Mouse (Mus musculus): ENCODE data around the gene Rasgef1b. TPM values are rescaled to one million over a fixed set of nuclear protein-coding genes. Genes with fewer than 3 reads are reported as not detected.

Gene Rasgef1b
- polyA plus RNA-seq, 1 experiment from 2014 or later: 30.5 TPM

GRCm38 (mm10) chr5:99701811-99702210 is 27.1 kb downstream of the Rasgef1b start:
- Histone ChIP-seq H3K4me2 (replicated peaks) (no peak overlapping the region), H3K27ac (no peak overlapping the region), H3K9ac (no peak overlapping the region), H3K4me3 (no peak overlapping the region), H3K9me3 (replicated peaks) (no peaks in the 10 kb centered on the region), H3K4me1 (no peaks in the 10 kb centered on the region), H3K36me3 (no peaks in the 10 kb centered on the region), H3K27me3 (no peaks in the 10 kb centered on the region)
- no peak for ATAC-seq (ENCODE audit: low FRiP score)
- 88% methylated on average over 5 of the region's 5 CpGs for WGBS

GRCm38 (mm10) chr5:99694712-99695360 is 34.0 kb downstream of the Rasgef1b start:
- Histone ChIP-seq H3K27me3 (no peaks in the 10 kb centered on the region), H3K9me3 (replicated peaks) (no peaks in the 10 kb centered on the region), H3K4me3 (no peak overlapping the region), H3K9ac (no peak overlapping the region), H3K4me1 (peaks cover 8% of the 10 kb centered on the region), H3K36me3 (no peaks in the 10 kb centered on the region), H3K4me2 (replicated peaks) (no peak overlapping the region), H3K27ac (peak overlapping the region; percentile 57; the same call in 1 of the 2 replicates)
- WGBS: 70% methylated on average over 13 of the region's 13 CpGs
- ATAC-seq (ENCODE audit: low FRiP score): peak; percentile 55

- Histone ChIP-seq H3K27me3 (no peaks in the 10 kb centered on the region), H3K4me1 (peaks cover 8% of the 10 kb centered on the region), H3K4me2 (replicated peaks) (no peak overlapping the region), H3K9me3 (replicated peaks) (no peaks in the 10 kb centered on the region), H3K27ac (no peak overlapping the region), H3K9ac (no peak overlapping the region), H3K36me3 (no peaks in the 10 kb centered on the region), H3K4me3 (no peak overlapping the region)
- no peak for ATAC-seq (ENCODE audit: low FRiP score)
- WGBS: 71% methylated on average over 7 of the region's 7 CpGs
Measured at GRCm38 (mm10) chr5:99689909-99690308, 39.0 kb downstream of the Rasgef1b start.

GRCm38 (mm10) chr5:99687894-99688293 is 41.0 kb downstream of the Rasgef1b start:
- WGBS: 30% methylated on average over 6 of the region's 6 CpGs
- no peaks in the 10 kb centered on the region for H3K27me3 ChIP-seq
- H3K4me3 ChIP-seq: no peak overlapping the region
- H3K4me2 ChIP-seq (replicated peaks): no peak overlapping the region
- H3K4me1 ChIP-seq: peaks cover 4% of the 10 kb centered on the region
- H3K36me3 ChIP-seq: no peaks in the 10 kb centered on the region
- H3K9ac ChIP-seq: no peak overlapping the region
- no peak overlapping the region for H3K27ac ChIP-seq
- no peak for ATAC-seq (ENCODE audit: low FRiP score)
- H3K9me3 ChIP-seq (replicated peaks): no peaks in the 10 kb centered on the region

- H3K27me3 ChIP-seq: no peaks in the 10 kb centered on the region
- no peak for ATAC-seq (ENCODE audit: low FRiP score)
- H3K4me2 ChIP-seq (replicated peaks): no peak overlapping the region
- WGBS: 53% methylated on average over 2 of the region's 2 CpGs
- H3K27ac ChIP-seq: no peak overlapping the region
- no peak overlapping the region for H3K9ac ChIP-seq
- H3K4me3 ChIP-seq: no peak overlapping the region
- H3K36me3 ChIP-seq: no peaks in the 10 kb centered on the region
- no peaks in the 10 kb centered on the region for H3K9me3 ChIP-seq (replicated peaks)
- H3K4me1 ChIP-seq: peaks cover 4% of the 10 kb centered on the region
Measured at GRCm38 (mm10) chr5:99684023-99684422, 44.8 kb downstream of the Rasgef1b start.

GRCm38 (mm10) chr5:99669971-99670571 is 58.8 kb downstream of the Rasgef1b start:
- H3K4me1 ChIP-seq: peaks cover 4% of the 10 kb centered on the region; the same call in 1 of the 2 replicates
- H3K9ac ChIP-seq: no peak overlapping the region
- 68% methylated on average over 9 of the region's 9 CpGs for WGBS
- no peaks in the 10 kb centered on the region for H3K27me3 ChIP-seq
- no peaks in the 10 kb centered on the region for H3K9me3 ChIP-seq (replicated peaks)
- H3K27ac ChIP-seq: 0 out of 2 replicates have a peak overlapping the region, but pooled peaks have one; percentile 35
- H3K36me3 ChIP-seq: no peaks in the 10 kb centered on the region
- no peak overlapping the region for H3K4me3 ChIP-seq
- no peak overlapping the region for H3K4me2 ChIP-seq (replicated peaks)
- peak; percentile 46; the same call in 1 of the 2 replicates for ATAC-seq (ENCODE audit: low FRiP score)

- ATAC-seq (ENCODE audit: low FRiP score): no peak
- no peak overlapping the region for H3K4me3 ChIP-seq
- no peaks in the 10 kb centered on the region for H3K36me3 ChIP-seq
- no peaks in the 10 kb centered on the region; the same call in 1 of the 2 replicates for H3K27me3 ChIP-seq
- WGBS: 68% methylated on average over 5 of the region's 5 CpGs
- H3K27ac ChIP-seq: no peak overlapping the region
- H3K9me3 ChIP-seq (replicated peaks): 0 out of 2 replicates have a peak, but pooled peaks cover 3% of the 10 kb centered on the region
- no peak overlapping the region for H3K4me2 ChIP-seq (replicated peaks)
- peaks cover 4% of the 10 kb centered on the region for H3K4me1 ChIP-seq
- no peak overlapping the region for H3K9ac ChIP-seq
Measured at GRCm38 (mm10) chr5:99656024-99656423, 72.8 kb downstream of the Rasgef1b start.

- H3K27me3 ChIP-seq: no peaks in the 10 kb centered on the region; the same call in 1 of the 2 replicates
- no peak overlapping the region for H3K9ac ChIP-seq
- H3K4me1 ChIP-seq: peaks cover 4% of the 10 kb centered on the region
- no peaks in the 10 kb centered on the region for H3K36me3 ChIP-seq
- WGBS: 79% methylated on average over 10 of the region's 10 CpGs
- H3K9me3 ChIP-seq (replicated peaks): 0 out of 2 replicates have a peak, but pooled peaks cover 3% of the 10 kb centered on the region
- H3K4me3 ChIP-seq: no peak overlapping the region
- ATAC-seq (ENCODE audit: low FRiP score): no peak
- no peak overlapping the region for H3K4me2 ChIP-seq (replicated peaks)
- no peak overlapping the region for H3K27ac ChIP-seq
Measured at GRCm38 (mm10) chr5:99652931-99653330, 75.9 kb downstream of the Rasgef1b start.

GRCm38 (mm10) chr5:99641407-99641806 is 87.5 kb downstream of the Rasgef1b start:
- Histone ChIP-seq H3K4me2 (replicated peaks) (no peak overlapping the region), H3K4me3 (no peak overlapping the region), H3K9me3 (replicated peaks) (no peaks in the 10 kb centered on the region), H3K27ac (no peak overlapping the region), H3K27me3 (no peaks in the 10 kb centered on the region; the same call in 1 of the 2 replicates), H3K4me1 (no peaks in the 10 kb centered on the region), H3K9ac (no peak overlapping the region), H3K36me3 (no peaks in the 10 kb centered on the region)
- 93% methylated on average over 6 of the region's 6 CpGs for WGBS
- ATAC-seq (ENCODE audit: low FRiP score): no peak

- no peak overlapping the region for H3K9ac ChIP-seq
- no peaks in the 10 kb centered on the region for H3K4me1 ChIP-seq
- H3K4me3 ChIP-seq: no peak overlapping the region
- 41% methylated on average over 7 of the region's 7 CpGs for WGBS
- H3K27ac ChIP-seq: no peak overlapping the region
- H3K27me3 ChIP-seq: no peaks in the 10 kb centered on the region; the same call in 1 of the 2 replicates
- H3K36me3 ChIP-seq: no peaks in the 10 kb centered on the region
- H3K4me2 ChIP-seq (replicated peaks): no peak overlapping the region
- ATAC-seq (ENCODE audit: low FRiP score): no peak
- no peaks in the 10 kb centered on the region for H3K9me3 ChIP-seq (replicated peaks)
Measured at GRCm38 (mm10) chr5:99636575-99636974, 92.3 kb downstream of the Rasgef1b start.

- H3K36me3 ChIP-seq: no peaks in the 10 kb centered on the region
- H3K4me2 ChIP-seq (replicated peaks): no peak overlapping the region
- no peak overlapping the region for H3K27ac ChIP-seq
- H3K9ac ChIP-seq: no peak overlapping the region
- no peaks in the 10 kb centered on the region for H3K4me1 ChIP-seq
- 86% methylated on average over 8 of the region's 8 CpGs for WGBS
- H3K27me3 ChIP-seq: no peaks in the 10 kb centered on the region
- no peaks in the 10 kb centered on the region for H3K9me3 ChIP-seq (replicated peaks)
- no peak overlapping the region for H3K4me3 ChIP-seq
- ATAC-seq (ENCODE audit: low FRiP score): no peak
Measured at GRCm38 (mm10) chr5:99634010-99634541, 94.8 kb downstream of the Rasgef1b start.

- H3K36me3 ChIP-seq: no peaks in the 10 kb centered on the region
- H3K9ac ChIP-seq: no peak overlapping the region
- no peaks in the 10 kb centered on the region for H3K9me3 ChIP-seq (replicated peaks)
- H3K4me2 ChIP-seq (replicated peaks): no peak overlapping the region
- no peak overlapping the region for H3K4me3 ChIP-seq
- ATAC-seq (ENCODE audit: low FRiP score): no peak
- no peaks in the 10 kb centered on the region for H3K4me1 ChIP-seq
- H3K27me3 ChIP-seq: no peaks in the 10 kb centered on the region
- H3K27ac ChIP-seq: no peak overlapping the region
- 100% methylated on average over 1 of the region's 1 CpGs for WGBS
Measured at GRCm38 (mm10) chr5:99633548-99633947, 95.3 kb downstream of the Rasgef1b start.
